14 mouse cellular contexts compared by ENCODE assay signal in genomic region chr5:25629731-25630130, GRCm38 (mm10).
"Had no signal": no experiment of that assay in that cellular context is flagged by ENCODE, and none has a peak within 500 bp of the region (broad histone marks: within the 10 kb centered on the region; RNA-seq: fewer than 3 reads in every experiment).

No protein-coding gene starts in this region.

- H3K9me3 ChIP-seq: limb, embryonic 15.5 days; liver, embryonic 15.5 days; lung, embryonic 15.5 days; midbrain, embryonic 13.5 days; neural tube, embryonic 15.5 days had no signal

- ATAC-seq: intestine, embryonic 16.5 days; midbrain, embryonic 13.5 days had no signal

- H3K4me1 ChIP-seq: limb, embryonic 15.5 days; liver, embryonic 15.5 days; lung, embryonic 15.5 days; midbrain, embryonic 13.5 days; neural tube, embryonic 15.5 days had no signal

- H3K9ac ChIP-seq: limb, embryonic 15.5 days; liver, embryonic 15.5 days; lung, embryonic 15.5 days; midbrain, embryonic 13.5 days; neural tube, embryonic 15.5 days had no signal

- H3K36me3 ChIP-seq: limb, embryonic 15.5 days; liver, embryonic 15.5 days; lung, embryonic 15.5 days; midbrain, embryonic 13.5 days; neural tube, embryonic 15.5 days had no signal

- DNase-seq: kidney, adult 8-10 months; kidney, postnatal 4 days; right cerebral cortex, adult 18-20 months; right cerebral cortex, postnatal 25 days; thymus, adult 2 months; thymus, postnatal 25 days had no signal

- H3K27me3 ChIP-seq: limb, embryonic 15.5 days; liver, embryonic 15.5 days; lung, embryonic 15.5 days; midbrain, embryonic 13.5 days; neural tube, embryonic 15.5 days had no signal

- H3K4me3 ChIP-seq: left cerebral cortex, adult 2 months; limb, embryonic 15.5 days; liver, embryonic 15.5 days; lung, embryonic 15.5 days; midbrain, embryonic 13.5 days; myocyte; neural tube, embryonic 15.5 days had no signal

- H3K4me2 ChIP-seq: limb, embryonic 15.5 days; liver, embryonic 15.5 days; lung, embryonic 15.5 days; midbrain, embryonic 13.5 days; neural tube, embryonic 15.5 days had no signal

- H3K27ac ChIP-seq: left cerebral cortex, adult 2 months; limb, embryonic 15.5 days; liver, embryonic 15.5 days; lung, embryonic 15.5 days; midbrain, embryonic 13.5 days; neural tube, embryonic 15.5 days had no signal
